Mouse (Mus musculus) layer of hippocampus, postnatal 14 days (tissue): Measurements from ENCODE around the gene Agap2. TPM values are rescaled to one million over a fixed set of nuclear protein-coding genes. Genes with fewer than 3 reads are reported as not detected.
"Not testable (repeated sequence)": the region's sequence is repeated elsewhere in the genome, so short reads cannot be mapped to it uniquely, and the experiment has no call there.

Experiments
- DNase-seq, 2 experiments: peaks; one replicate each; pipeline ENCODE4 v3.0.0; 2021 to 2022; ENCODE audit warnings: low spot score in 2 of 2, mixed read lengths in 1 of 2
- total RNA-seq, 2 experiments: library from RNA; stranded (reverse); gene quantifications; 2 replicates each; pipeline ENCODE4 v1.2.3; 2021

Gene Agap2
- total RNA-seq, 2 experiments from 2014 or later = 719 to 736 TPM

DNA sequence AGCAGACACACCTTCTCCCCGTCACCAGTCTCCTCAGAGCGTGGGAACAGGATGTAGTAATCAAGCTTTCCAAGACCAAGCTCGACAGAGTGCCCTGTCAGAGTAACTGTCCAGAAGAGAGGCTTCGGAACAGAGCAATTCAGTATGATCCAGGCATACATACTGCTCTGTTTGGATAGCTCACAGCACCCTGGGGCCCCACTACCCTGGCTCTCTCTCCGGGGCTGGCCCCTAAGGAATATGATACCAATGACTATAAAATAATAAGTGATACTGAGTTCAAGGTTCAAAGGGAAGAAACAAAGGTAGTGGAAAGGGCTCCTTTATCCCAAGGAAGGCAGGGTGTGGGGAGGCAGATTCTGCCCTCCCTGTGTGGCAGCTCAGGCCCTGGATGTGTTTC lies 57.4 kb downstream of the Agap2 start:
- DNase-seq = no peak

DNA sequence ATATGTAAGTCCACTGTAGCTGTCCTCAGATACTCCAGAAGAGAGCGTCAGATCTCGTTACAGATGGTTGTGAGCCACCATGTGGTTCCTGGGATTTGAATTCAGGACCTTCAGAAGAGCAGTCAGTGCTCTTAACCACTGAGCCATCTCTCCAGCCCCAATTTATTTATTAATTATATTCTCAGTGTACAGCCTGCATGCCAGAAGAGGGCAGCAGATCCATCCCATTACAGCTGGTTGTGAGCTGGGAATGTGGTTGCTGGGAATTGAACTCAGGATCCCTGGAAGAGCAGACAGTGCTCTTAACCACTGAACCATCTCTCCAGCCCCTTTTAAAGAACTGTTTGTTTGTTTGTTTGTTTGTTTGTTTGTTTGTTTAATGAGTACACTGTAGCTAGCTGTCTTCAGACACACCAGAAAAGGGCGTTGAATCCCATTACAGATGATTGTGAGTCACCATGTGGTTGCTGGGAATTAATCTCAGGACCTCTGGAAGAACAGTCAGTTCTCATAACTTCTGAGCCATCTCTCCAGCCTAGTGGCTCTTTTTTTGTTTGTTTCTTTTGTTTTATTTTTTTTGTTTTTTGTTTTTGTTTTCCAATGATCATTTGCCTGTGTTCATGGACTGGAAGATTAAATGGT lies 59.4 kb downstream of the Agap2 start:
- not testable (repeated sequence) for DNase-seq

DNA sequence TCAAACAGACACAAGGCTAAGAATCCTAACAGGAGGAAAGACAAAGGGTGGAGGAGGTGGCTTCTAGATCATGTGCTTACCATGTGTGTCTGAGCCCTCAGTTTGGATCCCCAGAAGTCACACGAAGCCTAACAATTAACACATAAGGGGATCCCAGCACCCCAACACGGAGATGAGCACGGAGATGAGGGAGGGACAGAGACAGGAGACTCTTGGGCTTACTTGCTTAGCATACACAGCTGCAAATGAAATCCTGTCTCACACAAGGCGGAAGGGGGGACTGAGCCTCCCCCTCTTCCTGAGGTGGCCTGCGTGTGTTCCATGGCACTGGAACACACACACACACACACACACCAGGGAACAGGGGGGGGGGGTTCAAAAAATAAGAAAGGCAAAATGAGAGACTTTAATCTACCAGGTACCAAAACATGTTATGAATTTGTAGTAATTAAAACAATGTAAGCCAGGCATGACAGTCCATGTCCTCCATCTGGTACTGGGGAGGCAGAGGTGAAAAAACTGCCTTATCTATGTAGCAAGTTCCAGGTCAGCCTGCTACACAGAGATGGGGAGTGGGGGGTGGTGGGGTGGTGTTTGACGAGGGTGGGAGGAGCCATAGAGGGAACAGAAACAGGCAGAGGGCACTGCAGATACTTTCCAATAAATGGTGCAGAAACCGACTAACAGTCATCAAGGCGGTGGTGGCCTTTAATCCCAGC lies 60.2 kb downstream of the Agap2 start:
- DNase-seq = no peak

DNA sequence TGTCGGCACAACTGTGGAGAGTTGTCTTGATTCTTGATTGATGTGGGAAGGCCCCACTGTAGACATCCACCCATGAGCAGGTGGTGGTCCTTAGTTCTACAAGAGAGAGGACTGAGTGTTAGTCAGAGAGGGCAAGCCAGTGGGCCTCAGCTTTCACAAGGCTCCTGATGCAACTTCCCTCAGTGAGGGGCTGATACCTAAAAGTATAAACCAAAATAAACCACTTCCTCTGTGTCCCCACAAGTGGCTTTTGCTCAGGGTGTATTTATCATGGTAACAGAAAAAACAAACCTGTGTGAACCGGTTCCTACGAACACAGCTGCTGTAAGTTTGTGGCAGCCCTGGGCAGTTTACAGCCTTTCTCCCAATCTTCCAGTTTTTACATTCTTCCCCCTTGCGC lies 61.4 kb downstream of the Agap2 start:
- no peak for DNase-seq

DNA sequence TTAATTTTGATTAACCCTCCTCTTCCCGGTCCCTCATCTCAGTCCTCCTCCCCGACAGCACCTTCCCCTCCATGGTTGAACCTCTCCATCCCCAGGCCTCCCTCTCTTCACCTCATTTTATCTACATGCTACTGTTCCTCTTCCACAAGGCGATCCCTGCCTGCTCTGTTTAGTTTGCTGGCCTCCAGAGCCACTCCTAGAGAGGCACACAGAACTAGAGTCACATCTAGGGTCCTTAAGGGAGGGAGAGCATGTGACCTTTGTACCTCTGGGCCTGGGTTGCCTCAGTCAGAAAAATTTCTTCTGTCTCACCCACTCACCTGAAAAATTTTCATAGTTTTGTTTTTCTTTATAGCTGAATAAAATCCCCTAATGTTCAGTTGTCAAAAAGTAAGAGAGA lies 62.8 kb downstream of the Agap2 start:
- DNase-seq = no peak

DNA sequence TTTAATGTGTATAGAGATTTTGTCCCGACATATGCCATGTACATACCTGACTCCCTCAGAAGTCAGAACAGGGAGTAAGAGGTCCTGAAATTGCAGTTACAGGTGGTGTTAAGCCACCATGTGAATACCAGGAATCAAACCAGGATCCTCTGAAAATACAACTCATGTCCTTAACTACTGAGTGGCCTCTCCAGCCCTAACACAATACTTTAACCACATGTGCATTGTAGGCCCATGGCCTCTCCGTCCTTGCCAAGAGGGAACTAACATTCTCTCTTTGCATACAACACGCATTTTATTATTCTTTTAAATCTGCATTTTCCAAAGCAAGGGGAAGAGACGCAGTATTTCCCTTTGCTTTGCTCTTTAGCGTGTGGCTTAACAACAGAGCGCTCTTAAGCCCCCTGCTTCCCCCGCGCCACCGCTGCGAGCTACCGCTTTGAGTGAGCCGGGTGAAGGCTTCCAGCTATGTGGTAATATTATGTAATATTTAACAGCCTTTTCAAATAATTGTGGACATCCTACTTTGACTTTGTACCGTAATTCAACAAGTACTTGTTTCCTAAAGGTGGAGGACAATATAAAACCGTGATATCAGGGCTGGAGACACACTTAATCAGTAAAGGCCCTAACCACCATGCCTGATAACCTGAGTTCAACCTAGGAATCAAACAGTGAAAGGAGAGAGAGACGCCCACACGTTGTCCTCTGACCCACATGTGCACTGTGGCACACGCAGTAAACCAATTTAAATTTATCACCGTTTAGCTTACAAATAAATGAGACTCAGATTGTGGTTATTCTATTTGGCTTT lies 63.5 kb downstream of the Agap2 start:
- DNase-seq = no peak

DNA sequence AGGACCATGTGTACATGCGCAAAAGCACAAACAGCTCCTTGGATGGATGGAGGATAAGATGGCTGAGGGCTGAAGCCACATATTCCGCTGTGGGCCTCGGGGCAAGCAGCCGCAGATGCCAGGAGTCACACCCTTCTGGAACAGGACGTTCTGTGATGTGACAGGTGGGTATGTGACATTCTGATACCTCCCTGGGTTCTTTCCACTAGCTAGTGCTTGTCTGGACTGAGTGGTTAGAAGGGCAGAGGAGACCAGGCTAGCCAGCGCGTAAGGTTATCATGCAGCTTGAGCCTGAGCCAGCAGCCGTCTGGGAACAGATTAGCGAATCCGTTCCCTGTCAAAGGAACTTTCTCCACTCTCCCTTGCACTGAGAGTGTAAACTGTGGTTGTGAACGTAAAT lies 65.9 kb downstream of the Agap2 start:
- no peak for DNase-seq

DNA sequence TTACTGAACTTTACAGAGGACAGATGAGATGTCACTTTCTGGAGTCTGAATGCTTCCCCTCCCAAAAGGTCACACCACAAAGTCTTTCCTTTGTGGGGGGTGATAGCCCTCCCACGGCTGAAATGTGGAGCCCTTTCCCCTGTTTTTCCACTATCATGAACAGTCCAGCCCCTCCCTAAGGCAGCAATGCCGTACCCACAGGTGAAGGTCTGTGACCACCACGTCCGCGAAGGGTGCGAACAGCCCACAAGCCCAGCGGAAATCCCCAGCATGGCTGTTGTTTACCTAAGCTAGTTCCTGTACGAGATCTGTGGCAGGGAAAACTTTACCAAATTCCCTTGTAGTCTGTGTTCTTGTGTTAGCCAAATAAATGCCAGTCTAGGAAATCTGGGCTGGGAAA lies 66.4 kb downstream of the Agap2 start:
- no peak for DNase-seq

Other genes with a start within 250 kb of the Agap2 start
- 1 to 10 TPM; 8.9 to 9.2 TPM for gene Atp23, start 173.9 kb upstream of the Agap2 start, total RNA-seq
- gene Ctdsp2, start 96.6 kb upstream of the Agap2 start, total RNA-seq = 10 to 100 TPM; 90.7 to 93.6 TPM
- gene Avil, start 74.6 kb upstream of the Agap2 start, total RNA-seq = under 1 TPM; 0.48 to 0.62 TPM
- gene Tsfm, start 44.4 kb upstream of the Agap2 start, total RNA-seq = 10 to 100 TPM; 27.4 to 31.9 TPM
- gene Mettl1, start 33.9 kb upstream of the Agap2 start, total RNA-seq = 10 to 100 TPM; 10.2 to 10.9 TPM
- under 1 TPM; 0.36 to 0.41 TPM for gene Eef1akmt3, start 33.8 kb upstream of the Agap2 start, total RNA-seq
- 1 to 10 TPM in 1 of 2 experiments, under 1 TPM in 1; 0.74 to 1.0 TPM for gene Cyp27b1, start 27.0 kb upstream of the Agap2 start, total RNA-seq
- 10 to 100 TPM; 31.8 to 34.9 TPM for gene March9, start 15.1 kb upstream of the Agap2 start, total RNA-seq
- 100 to 1,000 TPM; 120 to 123 TPM for gene Cdk4, start 11.8 kb upstream of the Agap2 start, total RNA-seq
- 10 to 100 TPM; 62.7 to 65.4 TPM for gene Tspan31, start 5.0 kb upstream of the Agap2 start, total RNA-seq
- gene Os9, start 45.8 kb downstream of the Agap2 start, total RNA-seq = 100 to 1,000 TPM; 100 to 103 TPM
- 100 to 1,000 TPM; 108 to 110 TPM for gene B4galnt1, start 89.9 kb downstream of the Agap2 start, total RNA-seq
- gene Slc26a10, start 105.4 kb downstream of the Agap2 start, total RNA-seq = 1 to 10 TPM; 4.6 to 5.9 TPM
- 100 to 1,000 TPM; 196 to 200 TPM for gene Arhgef25, start 114.8 kb downstream of the Agap2 start, total RNA-seq
- gene Dtx3, start 120.4 kb downstream of the Agap2 start, total RNA-seq = 100 to 1,000 TPM; 200 to 207 TPM
- 10 to 100 TPM; 65.7 to 69.2 TPM for gene Pip4k2c, start 136.3 kb downstream of the Agap2 start, total RNA-seq
- 100 to 1,000 TPM; 413 to 455 TPM for gene Kif5a, start 188.1 kb downstream of the Agap2 start, total RNA-seq
- 100 to 1,000 TPM; 298 to 304 TPM for gene Dctn2, start 191.1 kb downstream of the Agap2 start, total RNA-seq
- gene Mbd6, start 213.7 kb downstream of the Agap2 start, total RNA-seq = 10 to 100 TPM; 46.0 to 53.3 TPM
- 10 to 100 TPM; 56.3 to 59.4 TPM for gene Mars, start 236.5 kb downstream of the Agap2 start, total RNA-seq
- gene Arhgap9, start 246.7 kb downstream of the Agap2 start, total RNA-seq = 1 to 10 TPM in 1 of 2 experiments, under 1 TPM in 1; 0.99 to 1.1 TPM